Mouse (Mus musculus) CD4-positive naive resting alpha-beta T cell, adult 76 days (primary cell): ENCODE data around the gene Gm12117. TPM values are rescaled to one million over a fixed set of nuclear protein-coding genes. Genes with fewer than 3 reads are reported as not detected.

Source experiments
- total RNA-seq: library from RNA; stranded (reverse); gene quantifications from one replicate; pipeline ENCODE4 v1.2.4, GENCODE M21; 2023

Gene Gm12117
- total RNA-seq: not detected

GRCm38 (mm10) chr11:33276637-33277036 is at the start of gene Gm12117:
Gm12117 (minus strand) TSS chr11:33276737.

Other genes starting within 250 kb of the Gm12117 start
- gene Fgf18, start 129.3 kb downstream of the Gm12117 start, total RNA-seq: not detected
- gene Npm1, start 113.5 kb downstream of the Gm12117 start, total RNA-seq: 804 TPM
- gene Tlx3, start 73.1 kb downstream of the Gm12117 start, total RNA-seq: not detected
- gene Ranbp17, start 237.0 kb upstream of the Gm12117 start, total RNA-seq: not detected